Mouse (Mus musculus) embryonic facial prominence, embryonic 11.5 days (tissue): ENCODE measurements around the gene Eml4. TPM values are rescaled to one million over a fixed set of nuclear protein-coding genes. Genes with fewer than 3 reads are reported as not detected.

Experiments used
- ATAC-seq: fragments of 200-750 bp; cut with Nextera tagmentation; replicated peaks from 2 replicates; pipeline ENCODE4 v1.8.0; 2017; ENCODE audit warnings: low read depth; ENCODE audit not compliant: insufficient number of reproducible peaks, low FRiP score, low TSS enrichment
- DNase-seq: peaks from one replicate; pipeline ENCODE4 v3.0.0-alpha.2; 2015; ENCODE audit warnings: low spot score
- H3K27ac ChIP-seq: fragments of 300-500 bp; sonication (generic); replicated peaks from 2 replicates; pipeline ENCODE4 v1.5.1; 2014; ENCODE audit warnings: mild to moderate bottlenecking, low read depth, low read length, control low read depth
- H3K27me3 ChIP-seq: fragments of 300-500 bp; sonication (generic); 2 replicates; pipeline ENCODE4 v1.6.1; 2014; ENCODE audit warnings: mild to moderate bottlenecking, low read length, moderate library complexity, mixed read lengths; ENCODE audit not compliant: control insufficient read depth, insufficient read depth
- H3K36me3 ChIP-seq: fragments of 300-500 bp; sonication (generic); replicated peaks from 2 replicates; pipeline ENCODE4 v1.6.1; 2014; ENCODE audit warnings: low read depth, mild to moderate bottlenecking, low read length, moderate library complexity, mixed read lengths; ENCODE audit not compliant: control insufficient read depth, insufficient read depth
- H3K4me1 ChIP-seq: fragments of 300-500 bp; sonication (generic); 2 replicates; pipeline ENCODE4 v1.6.1; 2014; ENCODE audit warnings: low read length, mixed read lengths; ENCODE audit not compliant: control insufficient read depth, insufficient read depth
- H3K4me2 ChIP-seq: fragments of 300-500 bp; sonication (generic); 2 replicates; pipeline ENCODE4 v1.6.1; 2014; ENCODE audit warnings: low read depth, mild to moderate bottlenecking, control low read depth, low read length, moderate library complexity
- H3K4me3 ChIP-seq: fragments of 300-500 bp; sonication (generic); 2 replicates; pipeline ENCODE4 v1.5.1; 2014; ENCODE audit warnings: low read depth, low read length, control low read depth
- H3K9ac ChIP-seq: fragments of 300-500 bp; sonication (generic); replicated peaks from 2 replicates; pipeline ENCODE4 v1.6.1; 2014; ENCODE audit warnings: mild to moderate bottlenecking, control low read depth, low read length
- H3K9me3 ChIP-seq: fragments of 300-500 bp; sonication (generic); replicated peaks from 2 replicates; pipeline ENCODE4 v1.6.1; 2016; ENCODE audit warnings: mild to moderate bottlenecking, low read length, inconsistent platforms, mixed read lengths; ENCODE audit not compliant: control insufficient read depth
- WGBS: fragments of 180-500 bp; shearing (Covaris S2); extraction: QIAGEN DNeasy Blood & Tissue Kit; methylation state at CpG from one replicate; pipeline ENCODE4 v1.1.7; 2014; 5-methylcytosine and 5-hydroxymethylcytosine counted together
- polyA plus RNA-seq: library from polyadenylated mRNA; unstranded; fragments of >200 nt; fragmentation: Nextera tagmentation; extraction: Ambion mirVana; gene quantifications from 2 replicates; pipeline ENCODE4 v1.2.1, GENCODE M21; 2014

The Eml4 gene
- polyA plus RNA-seq: 65.6 and 65.7 TPM in 2 replicates

GRCm38 (mm10) chr17:83350379-83351091, at the start of gene Eml4:
Gene Eml4, plus strand, starts transcription at chr17:83350931.
- H3K27ac ChIP-seq: peak within 1 kb of the TSS; percentile 87
- peak within 1 kb of the TSS; percentile 61 for H3K4me2 ChIP-seq
- ATAC-seq (peak; percentile 92), DNase-seq (peak; percentile 94)
- no peaks in the 10 kb centered on the region; the same call in 1 of the 2 replicates for H3K4me1 ChIP-seq
- peak within 1 kb of the TSS; percentile 96 for H3K4me3 ChIP-seq
- H3K36me3 ChIP-seq: no peaks in the 10 kb centered on the region
- H3K9ac ChIP-seq: peak within 1 kb of the TSS; percentile 92
- no peaks in the 10 kb centered on the region for H3K27me3 ChIP-seq
- H3K9me3 ChIP-seq: no peaks in the 10 kb centered on the region
- under 1% methylated on average over 43 of the region's 62 CpGs for WGBS

GRCm38 (mm10) chr17:83301433-83301832, 49.3 kb upstream of the Eml4 start:
- H3K9ac ChIP-seq: no peak overlapping the region
- H3K27me3 ChIP-seq: no peaks in the 10 kb centered on the region
- H3K27ac ChIP-seq: no peak overlapping the region
- no peak overlapping the region for H3K4me2 ChIP-seq
- H3K4me1 ChIP-seq: no peaks in the 10 kb centered on the region
- DNase-seq: no peak
- H3K9me3 ChIP-seq: no peaks in the 10 kb centered on the region
- no peak overlapping the region for H3K4me3 ChIP-seq
- H3K36me3 ChIP-seq: no peaks in the 10 kb centered on the region
- no peak for ATAC-seq
- WGBS: 91% methylated on average over 5 of the region's 5 CpGs

GRCm38 (mm10) chr17:83304089-83304822, 46.5 kb upstream of the Eml4 start:
- ATAC-seq (no peak), DNase-seq (no peak)
- Histone ChIP-seq H3K4me1 (no peaks in the 10 kb centered on the region), H3K9ac (no peak overlapping the region), H3K4me3 (no peak overlapping the region), H3K9me3 (no peaks in the 10 kb centered on the region), H3K27ac (no peak overlapping the region), H3K27me3 (no peaks in the 10 kb centered on the region), H3K4me2 (no peak overlapping the region), H3K36me3 (no peaks in the 10 kb centered on the region)
- WGBS: 87% methylated on average over 7 of the region's 7 CpGs

- no peak overlapping the region for H3K27ac ChIP-seq
- WGBS: 80% methylated on average over 12 of the region's 12 CpGs
- no peaks in the 10 kb centered on the region for H3K27me3 ChIP-seq
- ATAC-seq (no peak), DNase-seq (no peak)
- no peak overlapping the region for H3K4me3 ChIP-seq
- H3K36me3 ChIP-seq: no peaks in the 10 kb centered on the region
- H3K4me1 ChIP-seq: no peaks in the 10 kb centered on the region
- H3K9me3 ChIP-seq: no peaks in the 10 kb centered on the region
- H3K4me2 ChIP-seq: no peak overlapping the region
- H3K9ac ChIP-seq: no peak overlapping the region
Measured at GRCm38 (mm10) chr17:83306964-83307640, 43.6 kb upstream of the Eml4 start.

- no peak overlapping the region for H3K4me2 ChIP-seq
- no peak for ATAC-seq
Measured at GRCm38 (mm10) chr17:83307641-83308296, 43.0 kb upstream of the Eml4 start.

GRCm38 (mm10) chr17:83308451-83308850, 42.3 kb upstream of the Eml4 start:
- WGBS: 60% methylated on average over 4 of the region's 4 CpGs
- H3K27me3 ChIP-seq: no peaks in the 10 kb centered on the region
- H3K4me3 ChIP-seq: no peak overlapping the region
- H3K9ac ChIP-seq: no peak overlapping the region
- no peaks in the 10 kb centered on the region for H3K9me3 ChIP-seq
- ATAC-seq (no peak), DNase-seq (no peak)
- no peak overlapping the region for H3K4me2 ChIP-seq
- H3K4me1 ChIP-seq: no peaks in the 10 kb centered on the region
- no peak overlapping the region for H3K27ac ChIP-seq
- H3K36me3 ChIP-seq: no peaks in the 10 kb centered on the region

More at GRCm38 (mm10) chr17:83307641-83308296, 43.0 kb upstream of the Eml4 start:
- Histone ChIP-seq H3K9me3 (no peaks in the 10 kb centered on the region), H3K4me1 (no peaks in the 10 kb centered on the region), H3K36me3 (no peaks in the 10 kb centered on the region), H3K4me3 (no peak overlapping the region), H3K27ac (no peak overlapping the region), H3K27me3 (no peaks in the 10 kb centered on the region), H3K9ac (no peak overlapping the region)
- 65% methylated on average over 11 of the region's 11 CpGs for WGBS
- DNase-seq: no peak

GRCm38 (mm10) chr17:83309243-83309642, 41.5 kb upstream of the Eml4 start:
- no peak overlapping the region for H3K4me2 ChIP-seq

More at GRCm38 (mm10) chr17:83309243-83309642, 41.5 kb upstream of the Eml4 start:
- WGBS: 21% methylated on average over 1 of the region's 1 CpGs
- no peak overlapping the region; the same call in 1 of the 2 replicates for H3K9ac ChIP-seq
- H3K27me3 ChIP-seq: no peaks in the 10 kb centered on the region
- no peak overlapping the region for H3K27ac ChIP-seq
- no peaks in the 10 kb centered on the region for H3K36me3 ChIP-seq
- H3K9me3 ChIP-seq: no peaks in the 10 kb centered on the region
- no peak for DNase-seq
- no peak overlapping the region for H3K4me3 ChIP-seq
- ATAC-seq: no peak
- H3K4me1 ChIP-seq: no peaks in the 10 kb centered on the region
